Mouse (Mus musculus) subcutaneous adipose tissue, adult 2 months (tissue): Measurements from ENCODE around the gene Zcchc9. TPM values are rescaled to one million over a fixed set of nuclear protein-coding genes. Genes with fewer than 3 reads are reported as not detected.

ENCODE experiments used
- polyA plus RNA-seq: library from polyadenylated mRNA; depleted of rRNA; stranded (reverse); fragments of >200 nt; gene quantifications from 2 replicates; pipeline ENCODE4 v1.2.3, GENCODE M21; 2012; ENCODE audit warnings: low replicate concordance; rRNA removed

Gene Zcchc9
- 12.9 and 15.2 TPM in 2 replicates for polyA plus RNA-seq

GRCm38 (mm10) chr13:91807155-91807839 lies at the start of gene Zcchc9:
Zcchc9 (minus strand) TSS chr13:91807705.

Other genes with a start within 250 kb of the Zcchc9 start
- gene Acot12, start 66.2 kb downstream of the Zcchc9 start, polyA plus RNA-seq, result not detected in 2 replicates
- gene Ckmt2, start 69.2 kb upstream of the Zcchc9 start, polyA plus RNA-seq, result not detected in 2 replicates